Mouse (Mus musculus) lung, postnatal 0 days (tissue): Measurements from ENCODE around the gene Srd5a1. TPM values are rescaled to one million over a fixed set of nuclear protein-coding genes. Genes with fewer than 3 reads are reported as not detected.
"Not testable (repeated sequence)": the region's sequence is repeated elsewhere in the genome, so short reads cannot be mapped to it uniquely, and the experiment has no call there.

Source experiments
- ATAC-seq: fragments of 200-750 bp; cut with Nextera tagmentation; 2 replicates; pipeline ENCODE4 v1.8.0; 2017; ENCODE audit warnings: moderate library complexity
- DNase-seq: peaks from one replicate; pipeline ENCODE4 v3.0.0-alpha.2; 2016; ENCODE audit warnings: low spot score
- H3K27ac ChIP-seq: fragments of 300-500 bp; sonication (generic); 2 replicates; pipeline ENCODE4 v1.5.1; 2014; ENCODE audit warnings: antibody characterized with exemption, mild to moderate bottlenecking, low read length, mixed read lengths
- H3K27me3 ChIP-seq: fragments of 300-500 bp; sonication (generic); replicated peaks from 2 replicates; pipeline ENCODE4 v1.6.1; 2014; ENCODE audit warnings: low read length, mixed read lengths; ENCODE audit not compliant: insufficient read depth
- H3K36me3 ChIP-seq: fragments of 300-500 bp; sonication (generic); 2 replicates; pipeline ENCODE4 v1.6.1; 2014; ENCODE audit warnings: low read length, mixed read lengths; ENCODE audit not compliant: insufficient read depth
- H3K4me1 ChIP-seq: fragments of 300-500 bp; sonication (generic); 2 replicates; pipeline ENCODE4 v1.6.1; 2014; ENCODE audit warnings: antibody characterized with exemption, low read depth, low read length, mixed read lengths; ENCODE audit not compliant: insufficient read depth
- H3K4me2 ChIP-seq: fragments of 300-500 bp; sonication (generic); replicated peaks from 2 replicates; pipeline ENCODE4 v1.6.1; 2014; ENCODE audit warnings: low read depth, mild to moderate bottlenecking, low read length, moderate library complexity, mixed read lengths
- H3K4me3 ChIP-seq: fragments of 300-500 bp; sonication (generic); 2 replicates; pipeline ENCODE4 v1.5.1; 2014; ENCODE audit warnings: low read depth, low read length
- H3K9ac ChIP-seq: fragments of 300-500 bp; sonication (generic); replicated peaks from 2 replicates; pipeline ENCODE4 v1.6.1; 2014; ENCODE audit warnings: low read depth, mild to moderate bottlenecking
- H3K9me3 ChIP-seq: fragments of 300-500 bp; sonication (generic); 2 replicates; pipeline ENCODE4 v1.6.1; 2016; ENCODE audit warnings: low read length, mixed read lengths
- CTCF ChIP-seq: IDR thresholded peaks from 2 replicates; pipeline ENCODE4 v1.5.1; 2016; ENCODE audit warnings: antibody characterized with exemption, mild to moderate bottlenecking
- EP300 ChIP-seq: IDR thresholded peaks from 2 replicates; pipeline ENCODE4 v1.6.1; 2016; ENCODE audit warnings: antibody characterized with exemption, mild to moderate bottlenecking, control low read depth
- WGBS: fragments of 180-500 bp; shearing (Covaris S2); extraction: QIAGEN DNeasy Blood & Tissue Kit; methylation state at CpG from one replicate; pipeline ENCODE4 v1.1.7; 2014; 5-methylcytosine and 5-hydroxymethylcytosine counted together
- polyA plus RNA-seq: library from polyadenylated mRNA; unstranded; fragments of >200 nt; fragmentation: Nextera tagmentation; extraction: Ambion mirVana; gene quantifications from 2 replicates; pipeline ENCODE4 v1.2.1, GENCODE M21; 2015

Srd5a1 gene
- polyA plus RNA-seq, 1 experiment from 2014 or later: 5.0 TPM

- Histone ChIP-seq H3K9ac (no peak overlapping the region), H3K4me2 (no peak overlapping the region), H3K4me1 (no peaks in the 10 kb centered on the region), H3K4me3 (no peak overlapping the region), H3K9me3 (no peaks in the 10 kb centered on the region), H3K36me3 (peaks cover 29% of the 10 kb centered on the region), H3K27ac (no peak overlapping the region), H3K27me3 (no peaks in the 10 kb centered on the region)
- 81% methylated on average over 6 of the region's 6 CpGs for WGBS
- ATAC-seq (no peak), DNase-seq (no peak)
- TF ChIP-seq CTCF: no peak
- TF ChIP-seq EP300: no peak
Observed at GRCm38 (mm10) chr13:69636816-69637215, 25.6 kb upstream of the Srd5a1 start.

GRCm38 (mm10) chr13:69636375-69636774 is 25.1 kb upstream of the Srd5a1 start:
- H3K4me1 ChIP-seq: no peaks in the 10 kb centered on the region
- H3K4me2 ChIP-seq: no peak overlapping the region
- no peak for ATAC-seq
- TF ChIP-seq CTCF (no peak), EP300 (no peak)
- no peaks in the 10 kb centered on the region for H3K27me3 ChIP-seq
- 74% methylated on average over 3 of the region's 3 CpGs for WGBS
- no peaks in the 10 kb centered on the region for H3K9me3 ChIP-seq
- no peak overlapping the region for H3K27ac ChIP-seq
- peaks cover 34% of the 10 kb centered on the region for H3K36me3 ChIP-seq
- no peak overlapping the region for H3K4me3 ChIP-seq
- H3K9ac ChIP-seq: no peak overlapping the region
- no peak for DNase-seq

GRCm38 (mm10) chr13:69635836-69636235 is 24.6 kb upstream of the Srd5a1 start:
- H3K27me3 ChIP-seq, H3K4me1 ChIP-seq, H3K27ac ChIP-seq, H3K9ac ChIP-seq, H3K4me2 ChIP-seq, DNase-seq, H3K4me3 ChIP-seq, ATAC-seq, H3K9me3 ChIP-seq: not testable (repeated sequence)
- WGBS: 94% methylated on average over 7 of the region's 7 CpGs
- H3K36me3 ChIP-seq: peaks cover 35% of the 10 kb centered on the region

GRCm38 (mm10) chr13:69633988-69634387 is 22.7 kb upstream of the Srd5a1 start:
- ATAC-seq: no peak
- peaks cover 50% of the 10 kb centered on the region for H3K36me3 ChIP-seq
- DNase-seq: no peak
- no peaks in the 10 kb centered on the region for H3K27me3 ChIP-seq
- no peak overlapping the region for H3K4me2 ChIP-seq
- 88% methylated on average over 2 of the region's 2 CpGs for WGBS
- no peak overlapping the region for H3K27ac ChIP-seq
- no peaks in the 10 kb centered on the region for H3K9me3 ChIP-seq
- TF ChIP-seq CTCF (no peak), EP300 (no peak)
- no peaks in the 10 kb centered on the region for H3K4me1 ChIP-seq
- no peak overlapping the region for H3K4me3 ChIP-seq
- no peak overlapping the region for H3K9ac ChIP-seq

GRCm38 (mm10) chr13:69633551-69633950 is 22.3 kb upstream of the Srd5a1 start:
- ATAC-seq: no peak
- Histone ChIP-seq H3K4me1 (no peaks in the 10 kb centered on the region), H3K9me3 (no peaks in the 10 kb centered on the region), H3K27me3 (no peaks in the 10 kb centered on the region), H3K27ac (no peak overlapping the region), H3K4me2 (no peak overlapping the region), H3K9ac (no peak overlapping the region), H3K36me3 (peaks cover 53% of the 10 kb centered on the region), H3K4me3 (no peak overlapping the region)
- 80% methylated on average over 9 of the region's 9 CpGs for WGBS
- TF ChIP-seq EP300 (no peak), CTCF (no peak)
- no peak for DNase-seq

- TF ChIP-seq CTCF (no peak), EP300 (no peak)
- no peaks in the 10 kb centered on the region for H3K27me3 ChIP-seq
- 83% methylated on average over 4 of the region's 4 CpGs for WGBS
- no peak overlapping the region for H3K4me3 ChIP-seq
- DNase-seq (no peak), ATAC-seq (no peak)
- no peaks in the 10 kb centered on the region for H3K9me3 ChIP-seq
- H3K27ac ChIP-seq: no peak overlapping the region
- no peak overlapping the region for H3K9ac ChIP-seq
- H3K36me3 ChIP-seq: peaks cover 70% of the 10 kb centered on the region
- H3K4me1 ChIP-seq: no peaks in the 10 kb centered on the region
- H3K4me2 ChIP-seq: no peak overlapping the region
Observed at GRCm38 (mm10) chr13:69631659-69632058, 20.4 kb upstream of the Srd5a1 start.

- Histone ChIP-seq H3K4me3 (no peak overlapping the region), H3K27me3 (no peaks in the 10 kb centered on the region), H3K9me3 (no peaks in the 10 kb centered on the region), H3K4me1 (no peaks in the 10 kb centered on the region), H3K9ac (no peak overlapping the region), H3K27ac (no peak overlapping the region), H3K4me2 (no peak overlapping the region), H3K36me3 (peaks cover 70% of the 10 kb centered on the region)
- DNase-seq (no peak), ATAC-seq (no peak)
- WGBS: 91% methylated on average over 3 of the region's 3 CpGs
- TF ChIP-seq EP300 (no peak), CTCF (no peak)
Observed at GRCm38 (mm10) chr13:69631111-69631510, 19.9 kb upstream of the Srd5a1 start.
